Mouse (Mus musculus): ENCODE measurements at regions not wholly inside any gene's neighbourhood (a gene's known extent, or its start where the extent isn't known, plus 50 kb on each side); places are given as distances from the start of the nearest gene placed in this dataset.

DNA sequence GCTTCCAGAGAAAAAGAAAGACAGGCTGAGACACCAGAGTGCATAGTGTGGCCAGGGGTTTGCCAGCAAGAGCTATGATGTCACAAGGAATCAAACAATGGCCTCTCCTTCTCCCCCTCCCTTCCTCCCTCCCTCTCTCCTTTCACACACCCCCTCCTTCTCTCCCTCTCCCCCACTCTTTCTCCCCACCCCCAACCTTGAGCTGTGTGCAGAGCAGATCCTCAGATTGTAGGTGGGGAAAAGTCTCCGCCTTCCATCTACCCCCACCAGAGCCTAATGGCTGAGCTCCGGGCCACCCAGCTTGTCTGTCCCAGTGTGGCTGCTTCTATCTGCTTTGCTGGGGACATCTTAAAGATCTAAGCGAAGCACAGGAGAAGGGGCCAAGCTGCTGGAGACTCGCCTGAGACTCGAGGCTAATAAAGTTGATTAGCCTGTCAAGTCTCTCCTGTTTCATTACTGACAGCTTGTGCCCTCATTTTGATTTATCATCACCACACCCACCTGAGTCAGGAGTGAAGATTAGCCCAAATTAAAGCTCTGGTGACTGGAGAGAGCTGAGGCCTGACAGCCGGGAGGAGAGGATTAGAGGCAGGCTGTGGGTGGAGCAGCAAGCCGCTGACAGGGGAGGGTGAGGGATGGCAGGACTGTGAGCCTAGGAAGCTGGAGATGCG is 272.8 kb downstream of the Cbln1 start:
- no peak for DNase-seq

DNA sequence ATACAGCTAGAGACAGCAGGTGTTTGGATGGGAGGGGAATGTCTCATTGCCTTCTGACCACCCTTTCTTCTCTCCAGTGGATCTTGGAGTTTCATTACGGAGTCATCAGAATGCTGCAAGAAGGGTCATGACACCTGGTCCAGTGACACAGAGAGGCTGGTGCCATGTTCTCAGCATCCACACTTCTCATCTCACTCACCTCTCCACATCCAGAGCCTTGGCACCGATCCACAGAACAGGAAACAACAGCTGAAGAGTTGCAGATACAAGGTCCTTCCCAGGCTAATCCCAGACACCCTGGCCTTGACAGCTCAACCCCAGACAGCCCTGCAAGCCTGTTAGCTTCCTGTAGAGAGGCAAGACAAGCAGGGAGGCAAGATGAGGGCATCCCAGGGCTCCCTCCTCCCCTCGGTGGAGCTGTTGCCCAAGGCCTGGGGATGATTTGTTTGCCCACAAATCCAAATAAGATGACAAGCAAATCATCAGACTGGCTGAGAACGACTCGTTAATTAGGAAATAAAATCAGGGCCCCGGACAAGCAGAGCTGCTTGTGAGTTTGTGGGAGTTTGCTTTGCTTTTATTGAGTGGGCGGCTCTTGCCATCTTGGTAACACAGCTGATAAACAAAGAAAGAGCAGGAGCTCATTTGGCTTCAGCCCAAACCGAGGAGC is 274.4 kb downstream of the Cbln1 start:
- DNase-seq: no peak

DNA sequence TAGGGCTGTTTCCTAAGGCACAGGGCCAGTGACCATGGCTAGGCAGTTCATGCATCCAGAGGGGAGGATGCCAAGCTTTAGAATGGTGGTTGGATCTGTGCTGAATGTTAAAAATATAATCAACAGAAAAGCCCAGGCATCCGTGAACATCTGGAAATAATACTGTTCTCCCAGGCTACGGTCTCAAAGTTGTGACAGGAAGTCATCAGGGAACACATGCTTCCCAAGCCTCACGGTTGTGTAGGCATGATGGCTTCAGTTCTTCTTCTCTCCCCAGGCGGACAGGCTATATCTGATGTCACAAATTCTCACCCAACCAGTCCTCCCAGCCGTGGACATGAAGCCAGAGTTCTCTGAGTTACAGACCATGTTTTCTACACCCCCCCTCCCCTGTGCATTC is 275.4 kb downstream of the Cbln1 start:
- no peak for DNase-seq

DNA sequence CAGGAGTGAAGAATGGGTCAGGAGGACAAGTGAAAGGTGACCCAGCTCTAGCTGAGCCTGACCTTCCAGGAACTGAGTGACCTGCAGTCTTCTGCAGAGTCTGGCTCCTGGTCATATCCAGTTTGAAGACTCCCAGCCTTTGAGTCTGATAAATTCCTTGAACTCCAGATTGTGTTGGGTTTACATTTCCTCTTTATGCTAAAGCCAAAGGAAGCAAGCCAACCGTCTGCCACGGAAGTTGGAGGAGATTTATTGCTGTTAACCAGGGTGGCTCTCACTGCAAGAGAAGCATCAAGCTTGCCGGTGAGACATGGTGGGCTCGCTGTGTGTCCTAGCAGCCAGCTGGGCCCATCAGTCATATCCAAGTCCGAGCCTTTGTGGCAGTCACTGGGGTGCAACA is 276.4 kb downstream of the Cbln1 start:
- no peak for DNase-seq

DNA sequence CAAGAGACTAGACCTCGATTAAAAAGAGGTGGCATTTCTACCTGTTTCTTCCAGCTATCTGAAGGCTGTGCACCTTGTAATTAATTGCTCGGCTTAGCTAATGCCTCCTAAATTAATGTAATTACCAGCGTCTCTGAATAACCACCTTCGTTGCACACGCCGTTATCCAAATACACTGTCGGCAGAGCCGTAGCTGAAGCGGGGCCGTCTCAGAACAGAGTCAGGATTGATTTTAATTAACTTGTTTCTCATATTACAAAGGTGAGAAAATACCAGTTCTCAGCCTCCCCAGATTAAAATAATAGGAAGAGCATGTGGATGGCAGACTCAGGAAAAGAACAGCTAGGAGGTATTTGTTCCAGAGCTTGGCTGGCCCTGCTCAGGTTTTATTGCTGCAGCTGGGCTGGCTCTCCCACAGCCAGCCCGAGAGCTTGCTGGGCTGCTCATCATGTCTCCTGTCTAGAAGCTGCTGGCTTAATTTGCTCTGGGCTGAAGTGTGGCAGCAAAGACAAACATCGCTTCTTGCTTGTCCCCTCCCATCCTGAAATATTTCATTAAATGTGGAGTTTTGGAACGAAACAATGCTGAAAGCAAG is 282.5 kb downstream of the Cbln1 start:
- no peak for DNase-seq

DNA sequence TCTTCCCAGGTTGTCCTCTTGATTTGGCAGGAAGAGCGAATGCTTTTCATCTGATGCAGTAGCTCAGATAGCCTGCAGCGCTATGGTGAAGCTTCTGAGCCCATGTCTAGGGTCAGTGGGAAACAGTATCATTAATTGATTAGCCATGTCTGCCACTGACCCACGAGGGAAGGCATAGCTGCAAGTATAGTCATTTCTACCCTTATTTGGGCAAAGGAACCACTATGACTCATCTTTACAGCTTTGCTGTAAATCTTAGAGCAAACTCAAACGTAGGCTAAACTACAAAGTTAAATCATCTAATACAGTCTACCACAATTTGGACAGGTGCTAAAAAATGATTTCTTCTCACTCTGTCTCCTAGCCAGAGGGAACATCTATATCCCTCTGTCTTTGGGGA is 289.5 kb downstream of the Cbln1 start:
- DNase-seq: no peak

DNA sequence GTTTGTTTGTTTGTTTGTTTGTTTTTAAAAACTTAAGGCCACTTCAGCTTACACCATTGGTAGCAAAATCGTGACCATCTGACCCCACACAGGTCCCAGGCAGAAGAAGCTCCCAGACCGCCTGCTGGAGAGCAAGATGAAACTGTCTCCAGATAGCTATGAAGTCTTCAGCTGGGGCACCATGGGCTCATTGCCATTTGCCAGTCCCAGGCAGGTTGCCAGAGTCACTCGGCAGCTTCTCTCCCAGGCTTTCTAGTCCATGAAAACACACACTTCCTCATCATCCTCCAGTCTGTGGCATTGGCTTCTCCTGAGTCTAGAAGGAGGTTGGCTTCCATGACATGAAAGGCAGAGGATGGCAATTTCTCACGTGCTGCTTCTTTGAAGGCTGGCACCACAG is 293.5 kb upstream of the N4bp1 start:
- DNase-seq: no peak

DNA sequence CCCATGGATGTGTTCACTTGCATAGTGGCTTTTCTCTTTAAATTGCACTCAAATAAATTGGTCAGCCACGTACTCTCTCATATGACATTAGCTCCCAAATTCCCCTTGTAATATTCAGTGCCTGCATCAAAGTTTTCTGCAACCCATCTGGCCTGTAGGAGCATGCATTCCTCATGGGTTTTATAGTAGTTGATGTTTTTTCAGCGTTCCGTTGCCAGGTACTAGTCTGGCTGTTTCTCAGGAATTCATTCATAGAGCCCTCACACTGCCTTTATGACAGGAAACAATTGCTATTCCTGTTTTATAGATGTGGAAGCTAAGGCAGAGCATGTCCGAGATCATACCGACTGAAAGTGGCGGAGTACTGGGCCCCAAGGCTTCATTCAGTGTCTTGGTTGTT is 292.6 kb upstream of the N4bp1 start:
- DNase-seq: no peak

DNA sequence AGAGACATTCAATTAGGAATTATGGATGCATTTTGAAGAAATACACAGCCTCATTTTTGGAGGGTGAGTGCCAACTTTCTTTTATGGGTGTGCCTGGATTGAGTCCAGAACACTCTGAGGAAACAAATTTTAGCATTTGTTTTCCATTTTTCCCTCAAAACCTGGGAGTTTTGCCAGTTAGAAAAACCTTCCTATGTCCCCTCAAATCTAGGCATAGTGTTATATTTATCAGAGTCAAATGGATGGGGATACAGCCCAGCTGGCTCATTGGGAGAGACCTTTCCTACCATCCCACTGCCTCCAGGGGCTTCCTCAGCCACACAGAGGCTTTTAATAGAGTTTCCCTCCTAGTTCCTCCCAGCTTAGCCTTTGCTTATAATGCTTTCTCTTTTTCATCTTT is 290.0 kb upstream of the N4bp1 start:
- no peak for DNase-seq

DNA sequence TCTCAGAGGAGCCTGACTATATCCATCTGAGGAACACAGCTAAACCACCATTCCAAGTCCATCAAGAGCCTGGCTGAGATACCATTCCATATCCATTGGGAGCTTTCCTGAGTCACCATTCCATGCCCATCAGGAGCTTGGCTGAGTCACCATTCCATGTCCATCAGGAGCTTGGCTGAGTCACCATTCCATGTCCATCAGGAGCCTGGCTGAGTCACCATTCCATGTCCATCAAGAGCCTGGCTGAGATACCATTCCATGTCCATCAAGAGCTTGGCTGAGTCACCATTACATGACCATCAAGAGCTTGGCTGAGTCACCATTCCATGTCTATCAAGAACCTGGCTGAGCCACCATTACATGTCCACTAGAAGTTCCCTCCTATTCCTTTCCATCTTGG is 288.7 kb upstream of the N4bp1 start:
- DNase-seq: no peak

DNA sequence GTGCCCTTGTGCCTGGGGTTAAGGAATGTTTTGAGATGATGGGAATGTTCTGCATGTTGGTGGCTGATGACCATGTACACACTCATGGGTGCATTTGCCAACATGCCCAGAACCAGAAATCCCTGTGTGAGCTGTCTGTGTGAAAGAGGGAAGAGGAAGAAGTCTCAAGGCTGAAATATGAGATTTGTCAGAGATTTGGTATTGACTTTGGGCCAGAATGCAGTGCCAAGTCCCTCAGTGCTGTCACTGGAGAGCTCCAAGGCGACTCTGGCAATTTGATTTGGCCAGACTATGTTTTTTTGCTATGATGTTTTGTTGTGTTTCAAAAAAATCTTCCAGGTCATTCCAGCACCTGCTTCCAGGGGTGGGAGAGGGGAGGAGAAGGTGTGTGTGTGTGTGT is 281.7 kb upstream of the N4bp1 start:
- no peak for DNase-seq

DNA sequence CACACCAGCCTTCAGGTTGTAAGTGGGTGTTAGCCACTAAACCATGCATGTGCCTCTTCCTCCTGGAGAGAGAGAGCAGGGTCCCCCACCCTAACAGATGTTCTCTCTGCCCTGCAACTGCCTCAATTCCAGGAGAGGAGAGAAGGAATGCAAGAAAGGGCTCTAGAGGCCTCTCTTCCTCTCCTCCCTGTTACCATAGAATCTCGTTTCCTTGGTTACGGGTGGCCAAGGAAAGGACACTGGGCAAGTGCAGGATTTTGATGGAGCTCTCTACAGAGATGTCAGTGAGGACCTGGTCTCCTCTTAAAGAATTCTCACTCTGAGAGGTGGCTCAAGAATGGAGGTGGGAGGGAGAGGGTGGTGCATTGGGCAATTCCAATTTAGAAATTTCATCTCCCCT is 275.4 kb upstream of the N4bp1 start:
- no peak for DNase-seq

DNA sequence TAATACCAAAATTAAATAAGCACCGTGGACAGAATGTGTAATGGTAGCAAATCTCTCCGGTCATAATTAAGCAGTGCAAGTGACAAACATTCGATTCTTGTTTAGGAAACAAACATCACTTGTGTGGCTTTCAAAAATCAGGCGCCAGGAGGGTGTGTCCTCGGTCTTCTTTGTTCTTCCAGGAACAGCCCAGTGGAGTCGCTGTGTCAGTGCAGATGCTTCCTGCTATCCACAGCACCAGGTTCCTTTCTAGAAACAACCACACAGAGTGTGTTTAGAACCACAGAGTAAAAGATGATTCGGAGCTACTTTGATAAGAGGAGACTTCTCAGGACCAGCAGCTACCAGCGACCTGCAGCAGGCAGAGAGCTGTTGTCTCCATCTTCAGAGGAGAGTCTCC is 273.3 kb upstream of the N4bp1 start:
- no peak for DNase-seq

DNA sequence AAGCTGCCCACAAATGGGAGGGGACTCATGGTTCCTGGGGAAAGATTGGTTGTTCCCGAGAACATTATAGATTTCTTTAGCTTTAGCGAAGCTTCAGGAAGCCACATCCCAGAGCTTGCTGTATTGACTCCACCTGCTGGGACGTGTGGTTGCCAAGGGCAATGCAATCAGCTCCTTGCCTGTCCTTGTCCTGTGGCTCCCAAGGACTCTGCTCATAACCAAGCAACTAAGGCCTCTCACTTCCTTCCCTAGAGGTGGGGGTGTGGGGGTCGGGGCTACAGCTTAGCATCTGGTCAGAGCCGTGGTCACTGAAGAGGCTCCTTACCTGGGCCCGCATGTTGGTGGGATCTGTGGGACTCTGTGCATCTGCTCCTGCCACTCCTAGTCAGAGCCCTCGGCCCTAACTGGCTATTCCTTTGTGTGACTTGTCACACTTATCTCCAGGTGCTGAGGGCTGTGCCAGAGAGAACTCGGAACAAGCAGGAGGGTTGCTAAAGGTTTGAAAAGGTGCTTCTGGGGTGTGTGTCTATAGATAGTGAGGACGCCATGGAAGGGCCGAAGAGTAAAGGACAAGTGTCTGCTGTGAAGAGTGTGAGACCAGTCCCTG is 270.9 kb upstream of the N4bp1 start:
- DNase-seq: no peak

DNA sequence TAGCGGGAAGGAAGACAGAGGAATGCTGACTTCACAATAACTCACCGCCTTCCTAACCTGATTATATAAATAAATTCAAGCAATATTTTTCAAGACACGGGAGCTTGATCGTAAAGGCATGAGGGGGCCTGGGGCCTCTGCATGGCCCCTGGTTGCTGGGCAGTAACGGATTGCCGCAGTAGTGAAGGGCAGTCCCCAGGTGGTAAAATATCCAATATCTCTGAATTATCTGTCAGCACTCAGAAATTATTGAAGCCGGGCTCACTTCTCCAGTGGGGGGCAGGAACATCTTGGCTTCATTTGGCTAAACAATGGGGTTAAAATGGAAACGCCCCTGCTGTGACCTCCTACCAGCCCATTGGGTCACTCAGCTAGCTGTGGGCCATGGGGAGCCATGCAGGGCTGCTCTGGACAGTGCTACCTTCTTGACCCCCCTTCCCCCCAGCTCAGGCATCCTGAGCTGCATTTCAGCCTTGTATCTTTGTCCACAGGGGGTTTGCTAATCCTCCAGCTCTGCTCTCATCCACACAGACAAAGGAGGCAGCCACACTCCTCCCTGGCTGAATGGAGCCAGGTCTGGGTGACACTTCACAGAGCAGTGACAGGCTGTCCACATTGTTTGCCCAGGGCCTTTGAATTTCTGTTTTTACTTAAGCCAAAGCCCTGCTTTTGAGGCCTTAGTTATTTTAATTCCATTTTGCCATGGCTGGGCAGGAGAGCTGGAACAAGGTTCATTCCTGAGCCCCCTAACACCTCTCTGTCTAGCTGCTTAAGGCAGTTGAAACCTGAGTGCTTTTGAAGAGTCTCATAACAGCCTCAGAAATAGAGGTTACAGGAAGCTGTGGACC is 267.2 kb upstream of the N4bp1 start:
- DNase-seq: no peak

DNA sequence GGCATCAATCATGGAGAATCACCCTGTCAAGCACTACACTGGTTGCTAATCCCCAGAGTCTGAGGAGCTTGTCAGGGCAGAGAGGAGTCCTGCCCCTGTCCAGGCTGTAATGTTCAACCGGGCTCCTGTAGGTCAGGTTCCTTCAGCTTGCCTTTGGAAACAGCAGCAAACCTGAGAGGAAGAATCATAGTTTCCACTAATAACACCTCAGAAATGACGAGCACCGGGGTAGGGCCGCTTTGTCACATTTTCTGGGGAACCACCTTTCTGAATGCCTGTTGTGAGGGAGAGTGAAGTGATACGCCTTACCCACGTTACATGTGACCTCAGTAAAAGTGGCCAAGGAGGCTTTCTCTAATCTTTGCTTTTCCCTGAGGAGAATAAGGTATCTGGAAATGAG is 263.8 kb upstream of the N4bp1 start:
- no peak for DNase-seq

DNA sequence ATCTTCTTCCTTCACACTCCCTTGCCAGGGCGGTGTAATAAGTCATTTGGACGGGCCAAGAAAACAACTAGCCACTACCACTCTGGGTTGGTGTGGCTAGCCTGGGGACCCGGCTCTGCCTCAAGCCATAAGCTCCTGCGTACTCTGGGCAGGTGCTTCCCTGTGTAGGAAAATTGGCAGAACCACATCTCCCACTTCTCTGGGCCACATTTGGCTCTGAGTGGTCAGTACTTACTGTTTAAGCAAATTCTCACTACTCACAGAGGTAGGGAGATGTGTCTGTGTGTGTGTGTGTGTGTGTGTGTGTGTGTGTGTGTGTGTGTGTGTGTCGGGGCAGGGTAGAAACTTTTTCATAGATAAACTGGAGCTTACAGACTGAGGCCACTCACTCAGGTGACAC is 262.6 kb upstream of the N4bp1 start:
- no peak for DNase-seq

DNA sequence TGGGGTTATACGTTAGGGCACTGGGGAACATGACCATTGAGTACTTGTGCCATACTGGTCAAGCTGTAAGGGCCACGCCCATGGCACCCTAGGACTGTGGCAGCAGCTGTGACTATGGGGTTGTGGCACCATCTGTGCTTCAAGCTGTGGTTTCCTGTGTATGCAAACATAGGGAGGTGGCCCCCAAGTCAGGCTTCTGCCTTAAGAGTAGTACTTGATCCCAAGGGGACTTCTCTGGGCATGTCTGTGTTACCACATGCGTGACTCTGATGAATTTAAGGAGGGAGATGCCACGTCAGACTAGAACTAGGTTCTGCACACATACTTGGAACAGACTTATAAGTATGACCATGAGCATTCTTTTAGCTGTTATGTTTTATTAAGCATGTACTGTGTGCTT is 252.4 kb upstream of the N4bp1 start:
- no peak for DNase-seq

DNA sequence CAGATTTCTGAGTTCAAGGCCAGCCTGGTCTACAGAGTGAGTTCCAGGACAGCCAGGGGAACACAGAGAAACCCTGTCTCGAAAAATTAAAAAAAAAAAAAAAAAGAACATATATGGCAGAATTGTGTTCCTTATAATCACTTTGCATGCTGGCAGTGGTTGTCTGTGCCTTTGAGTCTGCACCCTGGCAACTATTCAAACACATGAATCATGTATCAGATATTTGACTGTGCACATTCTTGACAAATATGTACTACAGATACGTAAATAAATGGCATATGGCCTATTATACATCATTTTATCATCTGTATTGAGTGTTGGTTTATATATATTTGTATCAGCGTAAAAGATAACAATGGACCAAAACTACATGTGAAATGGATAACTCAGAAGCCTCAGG is 246.7 kb upstream of the N4bp1 start:
- DNase-seq: no peak

DNA sequence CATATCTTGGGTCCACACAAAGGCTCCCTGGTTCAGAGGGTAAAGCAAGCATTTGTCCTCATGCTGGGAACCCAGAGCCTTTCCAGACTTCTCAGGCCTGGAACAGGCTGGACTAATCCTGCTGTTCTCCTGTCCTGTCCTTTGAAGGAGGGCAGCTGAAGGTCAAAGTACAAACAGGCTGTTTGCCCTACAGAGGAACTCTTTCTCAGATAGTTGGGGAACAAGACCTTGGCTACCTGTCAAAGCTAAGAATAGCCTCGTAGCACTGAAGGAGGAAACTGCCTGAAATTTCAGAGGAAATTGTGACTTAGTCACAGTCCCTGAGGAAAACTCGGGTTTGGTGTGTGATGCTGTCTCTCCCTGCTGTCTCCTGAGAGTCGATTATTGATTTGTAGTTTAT is 245.6 kb upstream of the N4bp1 start:
- peak; percentile 96 for DNase-seq

DNA sequence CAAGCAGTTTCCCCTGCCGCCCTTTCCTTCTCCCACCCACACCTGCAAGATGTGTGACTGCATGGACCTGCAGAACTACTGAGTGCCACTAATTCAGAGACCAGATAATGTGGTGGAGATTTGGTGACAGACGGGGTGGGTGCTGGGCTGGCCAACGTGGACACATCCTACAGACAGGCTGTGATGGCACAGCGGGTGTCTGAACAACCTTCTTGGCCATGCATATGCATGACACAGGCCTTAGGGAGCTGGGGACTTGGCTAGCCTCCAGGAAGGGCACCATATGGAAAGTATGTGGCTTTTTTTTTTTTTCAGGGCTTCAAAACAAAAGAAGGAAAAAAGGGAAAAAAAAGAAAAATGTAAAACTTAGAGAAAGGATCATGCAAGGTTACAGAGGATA is 243.5 kb upstream of the N4bp1 start:
- DNase-seq: no peak

DNA sequence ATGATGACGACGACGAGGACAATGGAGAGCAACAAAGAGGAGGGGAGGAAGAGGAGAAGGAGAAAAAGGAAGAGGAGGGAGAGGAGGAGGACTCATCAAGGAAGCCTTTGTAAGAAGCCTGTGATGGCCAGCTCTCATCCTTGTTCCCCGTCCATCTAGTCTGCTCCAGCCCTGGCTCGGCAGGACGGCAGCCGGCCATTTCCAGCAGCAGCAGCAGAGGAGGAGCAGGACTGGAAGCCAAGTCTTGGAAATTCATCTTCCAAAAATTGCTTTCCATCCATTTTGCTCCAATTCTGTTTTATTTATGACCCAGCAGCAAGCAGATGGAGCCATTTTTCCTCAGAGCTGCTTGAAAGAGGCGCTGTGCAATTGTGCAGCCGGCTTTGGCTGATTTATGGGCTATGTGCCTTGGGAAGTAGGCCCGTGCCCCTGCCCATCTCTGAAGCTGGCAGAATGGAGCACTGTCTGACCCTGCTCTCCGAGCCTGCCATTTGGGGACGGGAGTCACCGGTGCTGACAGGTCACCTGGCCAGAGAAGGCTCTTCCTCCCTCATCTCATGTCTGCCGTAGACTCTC is 231.2 kb upstream of the N4bp1 start:
- no peak for DNase-seq

DNA sequence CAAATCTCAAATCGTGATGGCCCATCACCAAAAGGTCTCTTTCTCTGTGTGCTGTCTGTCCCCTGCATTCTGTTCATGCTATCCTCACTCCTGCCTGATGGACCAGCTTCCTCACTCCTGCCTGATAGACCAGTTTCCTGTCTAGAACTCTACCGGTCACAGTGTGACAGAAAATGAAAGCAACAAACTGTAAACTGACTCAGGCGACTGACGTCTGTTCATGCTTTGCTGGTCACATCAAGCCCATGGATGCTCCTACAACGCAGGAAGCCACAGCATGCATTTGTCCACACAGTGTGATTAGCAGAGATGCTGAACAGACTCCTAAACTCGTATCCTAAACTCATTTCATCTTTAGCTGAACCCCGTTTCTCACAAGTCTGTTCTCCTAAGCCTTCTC is 227.3 kb upstream of the N4bp1 start:
- DNase-seq: no peak

Data from heart, adult 11 months (tissue).